Mouse (Mus musculus) ovary, postnatal 14 days (tissue): ENCODE data around the gene Dicer1.
"Not testable (repeated sequence)": the region's sequence is repeated elsewhere in the genome, so short reads cannot be mapped to it uniquely, and the experiment has no call there.

Experiments used
- DNase-seq: peaks from one replicate; pipeline ENCODE4 v3.0.0; 2022; ENCODE audit warnings: low spot score

Gene Dicer1

DNA sequence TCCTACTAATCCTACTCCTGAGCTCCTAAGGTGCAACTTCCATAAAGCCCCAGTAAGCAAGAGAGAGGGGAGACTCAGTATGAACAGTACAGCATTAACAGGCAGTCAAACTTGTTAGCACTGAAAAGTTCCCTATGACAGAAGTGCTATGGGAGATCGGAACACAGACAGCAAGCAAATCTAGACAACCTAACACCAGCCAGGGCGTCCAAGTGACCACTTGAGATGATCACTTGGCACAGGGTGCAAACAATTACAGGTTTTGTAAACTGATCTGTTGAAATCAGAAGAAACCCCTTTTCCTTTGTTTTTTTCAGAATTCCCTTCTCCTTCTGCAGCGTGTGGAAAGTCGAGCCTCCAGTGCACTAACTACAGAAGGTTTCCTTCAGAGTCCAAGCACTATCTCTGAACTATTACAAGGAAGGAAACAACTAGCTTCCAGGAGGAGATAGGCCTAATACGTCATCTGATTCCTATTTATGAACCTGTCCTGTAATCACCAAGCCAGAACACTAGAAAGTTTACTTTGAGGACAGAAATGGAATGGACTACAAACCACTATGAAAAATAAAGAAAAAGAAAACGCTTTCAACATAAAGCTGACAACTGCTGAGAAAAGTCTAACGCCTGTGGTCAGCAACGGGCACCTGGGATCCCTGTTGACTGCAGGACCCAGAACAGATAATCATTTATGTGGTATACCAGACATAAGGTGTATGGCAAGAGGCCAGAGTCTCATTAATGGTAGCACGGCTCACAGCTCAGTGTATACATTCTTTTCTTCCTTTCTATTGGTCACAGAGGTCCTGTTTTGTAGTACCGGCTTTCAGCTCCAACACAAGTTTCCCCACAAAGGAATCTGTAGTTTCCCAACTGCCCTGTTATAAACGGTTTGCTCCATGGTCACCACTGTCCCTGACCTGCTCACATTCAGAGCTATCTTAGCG, 10.6 kb downstream of the Dicer1 start:
- DNase-seq: no peak

DNA sequence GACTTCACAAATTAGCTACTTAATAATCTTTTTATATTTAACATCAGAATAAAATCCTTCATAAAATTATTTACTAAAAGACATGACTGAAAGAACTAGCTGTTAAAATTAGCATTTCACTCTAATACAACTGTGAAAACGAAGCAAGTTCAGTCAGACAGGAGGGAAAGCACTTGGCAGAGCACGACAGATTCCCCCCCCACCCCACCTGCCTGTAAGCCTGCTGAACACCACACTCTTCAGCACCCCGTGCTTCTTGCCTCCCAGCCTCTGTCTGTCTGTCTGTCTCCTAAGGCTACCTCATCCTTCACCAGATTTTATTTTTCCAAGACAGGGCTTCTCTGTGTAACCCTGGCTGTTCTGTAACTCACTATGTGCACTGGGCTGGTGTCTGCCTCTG, 12.8 kb downstream of the Dicer1 start:
- no peak for DNase-seq

DNA sequence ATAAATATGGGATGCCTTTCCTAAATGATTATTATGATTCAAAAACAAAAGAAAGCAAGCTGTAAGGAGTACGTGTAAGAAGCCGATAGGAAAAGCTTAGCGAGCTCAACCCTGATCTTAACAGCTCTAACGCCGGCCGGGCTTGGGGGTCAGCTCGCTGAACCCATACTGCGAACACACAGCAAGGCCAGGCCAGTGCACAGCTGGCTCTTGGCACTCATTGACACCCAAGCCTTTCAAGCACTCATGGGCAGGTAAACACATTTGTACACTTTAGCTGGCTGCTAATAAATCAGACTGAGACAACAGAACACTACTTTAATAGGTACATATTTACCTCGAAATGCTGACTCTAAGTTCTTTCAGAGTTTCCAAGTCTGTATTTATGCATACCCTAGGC, 13.3 kb downstream of the Dicer1 start:
- no peak for DNase-seq

DNA sequence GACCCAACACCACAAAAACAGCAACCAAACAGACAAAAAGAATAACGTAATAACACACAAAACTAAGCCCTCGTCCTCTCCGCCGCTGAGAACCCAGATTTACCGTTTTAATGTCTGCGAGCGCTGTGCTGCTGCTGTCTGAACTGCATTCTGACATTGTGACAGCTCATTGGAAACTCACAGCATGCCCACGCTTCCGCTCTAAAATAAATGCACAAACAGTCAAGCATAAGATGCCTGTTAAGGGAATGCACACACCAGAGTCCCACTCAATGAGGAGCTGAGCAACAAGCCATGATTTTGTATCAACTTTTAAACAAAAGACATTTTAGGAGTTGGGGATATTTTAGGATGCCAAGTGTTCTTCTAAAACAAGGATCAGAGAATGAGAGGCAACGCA, 14.1 kb downstream of the Dicer1 start:
- no peak for DNase-seq

DNA sequence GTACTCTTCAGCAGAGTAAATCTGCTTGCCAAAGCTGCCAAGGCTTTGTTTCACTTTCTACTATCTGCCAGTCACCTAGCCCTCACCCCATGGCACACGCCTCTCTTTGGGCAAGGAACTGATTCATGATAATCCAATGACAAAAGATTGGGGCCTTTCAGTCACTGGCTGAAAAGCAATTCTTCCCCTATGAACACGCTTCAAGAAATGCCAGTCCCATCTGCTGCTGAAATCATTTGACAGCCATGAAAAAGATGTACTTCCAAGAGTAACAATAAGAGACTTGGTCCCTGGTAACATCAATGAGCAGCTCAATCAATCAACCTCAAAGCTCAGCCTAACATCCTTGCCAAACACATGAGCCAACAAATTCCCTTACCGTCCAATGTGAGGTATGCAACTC, 15.8 kb downstream of the Dicer1 start:
- DNase-seq: no peak

DNA sequence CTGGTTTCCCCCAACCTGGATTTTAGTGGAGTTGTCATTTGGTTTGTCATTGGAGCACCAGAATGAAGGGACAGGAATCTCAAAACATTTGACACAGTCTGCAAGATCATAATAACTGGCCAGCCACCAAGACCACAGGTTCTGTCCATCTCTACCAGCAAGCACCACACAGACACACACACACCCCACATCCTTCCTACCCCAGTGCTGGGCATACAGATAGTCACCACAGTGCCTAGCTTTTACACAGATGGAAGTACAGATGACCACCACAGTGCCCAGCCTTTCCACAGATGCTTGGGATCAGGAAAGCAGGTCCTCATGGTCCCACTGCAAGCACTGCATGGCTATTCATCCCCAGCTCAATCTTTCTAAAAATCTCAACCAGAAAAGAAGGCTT, 18.6 kb downstream of the Dicer1 start:
- DNase-seq: no peak

DNA sequence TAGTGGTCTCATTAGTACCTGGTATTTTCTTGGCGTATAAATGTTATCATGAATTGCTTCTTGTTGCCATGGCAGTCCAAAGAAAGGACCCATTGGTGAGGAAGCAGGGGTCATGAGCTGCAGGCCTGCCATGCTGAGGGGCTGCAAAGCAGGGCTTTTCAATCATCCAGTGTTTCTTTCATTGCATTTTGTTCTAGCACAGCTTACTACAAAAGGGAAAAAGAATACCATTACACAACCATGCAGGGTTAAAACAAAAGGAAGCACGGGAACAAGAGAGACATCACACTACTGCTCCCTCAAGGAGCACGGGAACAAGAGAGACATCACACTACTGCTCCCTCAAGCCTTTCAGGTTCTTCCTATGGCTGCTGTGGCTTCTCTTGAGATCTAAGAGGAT, 20.0 kb downstream of the Dicer1 start:
- no peak for DNase-seq

DNA sequence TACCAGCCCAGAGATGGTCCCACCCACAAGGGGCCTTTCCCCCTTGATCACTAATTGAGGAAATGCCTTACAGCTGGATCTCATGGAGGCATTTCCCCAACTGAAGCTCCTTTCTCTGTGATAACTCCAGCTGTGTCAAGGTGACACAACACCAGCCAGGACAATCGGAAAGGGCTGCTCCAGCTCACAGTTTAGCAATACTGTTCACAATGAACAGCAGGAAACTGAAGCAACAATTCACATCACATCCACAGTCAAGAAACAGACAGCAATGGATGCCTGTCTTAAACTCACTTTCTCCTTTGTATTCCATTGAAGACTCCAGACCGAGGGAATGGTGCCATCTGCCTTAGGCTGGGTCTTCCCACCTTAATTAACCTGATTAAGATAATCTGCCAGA, 25.3 kb downstream of the Dicer1 start:
- DNase-seq: not testable (repeated sequence)

DNA sequence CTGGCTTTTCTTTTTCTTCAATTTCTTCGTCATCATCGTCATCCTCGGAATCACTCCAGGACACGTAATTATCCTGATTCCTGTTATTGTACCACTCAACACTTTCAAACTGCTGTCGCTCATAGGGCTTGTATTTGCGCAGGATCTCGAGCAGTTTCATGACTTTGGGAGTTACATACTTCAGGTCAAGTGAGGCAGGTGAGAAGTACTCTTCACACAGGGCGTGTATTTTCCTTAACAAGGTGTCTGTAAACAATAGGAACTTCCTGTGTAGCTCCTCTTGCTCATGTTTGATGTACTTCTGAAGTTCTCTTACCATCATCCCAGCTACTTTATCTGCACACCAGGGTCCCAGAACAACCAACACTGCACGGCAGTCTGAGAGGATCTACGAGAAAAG, 29.7 kb downstream of the Dicer1 start:
- DNase-seq: no peak

DNA sequence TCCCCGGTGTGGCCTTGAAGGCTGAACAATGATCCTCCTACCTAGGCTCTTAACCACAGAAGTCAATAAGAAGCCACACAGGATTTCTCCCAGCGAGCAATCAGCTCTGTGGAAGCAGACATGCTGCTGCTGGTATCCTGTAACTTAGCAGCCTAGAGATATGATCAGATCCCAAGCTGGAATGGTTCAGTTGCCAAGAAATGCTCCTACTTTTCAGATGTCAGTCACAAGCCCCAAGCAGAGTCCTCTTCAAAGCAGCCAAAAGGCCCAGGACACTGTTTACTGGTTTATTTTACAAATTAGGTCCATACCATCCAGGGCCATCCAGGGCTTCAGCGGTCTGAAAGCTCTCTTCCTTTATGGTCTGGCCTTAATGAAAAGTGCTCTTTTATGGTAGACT, 30.7 kb downstream of the Dicer1 start:
- DNase-seq: no peak

DNA sequence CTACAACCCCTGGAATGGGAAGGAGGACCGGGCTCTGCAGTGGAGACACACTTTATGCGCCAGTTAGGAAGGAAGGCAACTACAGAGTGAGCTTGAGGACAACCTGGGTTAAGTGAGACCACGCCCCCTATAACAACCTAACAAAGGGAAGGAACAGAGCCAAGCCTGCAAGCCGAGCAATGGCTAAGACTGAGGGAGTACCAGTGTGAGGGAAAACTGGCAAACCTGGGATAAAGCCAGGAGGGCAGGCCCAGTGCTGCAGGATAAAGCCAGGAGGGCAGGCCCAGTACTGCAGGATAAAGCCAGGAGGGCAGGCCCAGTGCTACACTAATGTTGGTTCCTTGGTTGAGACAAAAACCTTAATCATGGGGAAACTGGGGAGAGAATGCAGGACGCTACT, 32.8 kb downstream of the Dicer1 start:
- DNase-seq: peak; percentile 21

DNA sequence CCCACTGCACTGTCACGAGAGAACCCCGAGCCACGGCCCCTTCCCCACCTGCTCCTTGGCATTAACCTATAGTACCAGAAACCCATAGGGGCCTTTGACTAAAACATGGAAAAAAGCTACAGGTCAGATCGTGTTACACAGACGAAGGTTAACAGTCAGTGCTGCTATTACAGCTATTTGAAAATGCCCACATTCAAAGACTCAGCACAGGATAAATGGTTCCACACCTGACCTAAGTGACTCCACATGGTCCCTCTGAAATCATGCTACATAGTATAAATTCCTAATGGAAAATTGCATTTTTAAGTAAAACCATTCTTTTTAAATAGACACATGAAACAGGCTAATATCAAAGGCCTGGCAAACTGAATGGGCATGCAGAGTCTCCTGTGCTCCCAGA, 35.3 kb downstream of the Dicer1 start:
- DNase-seq: no peak

DNA sequence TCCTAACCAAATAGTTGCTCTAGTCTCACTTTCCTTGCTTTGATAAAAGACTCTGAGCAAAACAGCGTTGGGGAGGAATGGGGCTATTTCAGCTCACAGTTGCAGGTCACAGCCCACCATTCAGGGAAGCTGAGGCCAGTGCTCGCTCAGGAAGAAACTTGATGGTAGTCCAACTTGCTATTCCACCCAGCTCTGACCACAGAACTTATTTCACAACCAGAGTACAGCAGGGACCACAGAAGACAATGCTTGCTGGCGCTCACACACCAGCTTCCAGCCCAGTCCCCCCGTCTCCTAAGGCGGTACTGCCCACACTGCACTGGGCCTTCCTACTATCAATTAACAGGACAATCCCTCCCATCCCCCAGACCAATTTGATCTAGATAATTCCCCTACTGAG, 36.3 kb downstream of the Dicer1 start:
- DNase-seq: no peak

DNA sequence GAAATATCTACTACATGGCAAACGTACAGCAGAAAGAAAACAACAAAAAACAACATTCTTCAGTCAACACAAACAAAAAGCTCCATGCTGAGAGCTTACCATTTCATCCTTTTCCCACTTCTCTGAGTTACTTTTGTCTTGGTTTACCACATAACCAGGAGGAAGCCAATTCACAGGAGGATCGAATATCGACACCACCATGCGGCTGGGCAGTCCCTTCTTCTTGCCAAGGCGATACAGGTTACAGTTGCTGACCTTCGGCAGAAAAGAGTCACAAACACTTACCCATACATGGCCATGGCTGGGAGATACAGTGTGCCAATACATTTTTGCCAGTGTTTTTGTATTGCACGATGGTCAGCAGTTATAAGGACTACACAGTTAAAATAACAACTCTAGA, 51.5 kb downstream of the Dicer1 start:
- DNase-seq: no peak

DNA sequence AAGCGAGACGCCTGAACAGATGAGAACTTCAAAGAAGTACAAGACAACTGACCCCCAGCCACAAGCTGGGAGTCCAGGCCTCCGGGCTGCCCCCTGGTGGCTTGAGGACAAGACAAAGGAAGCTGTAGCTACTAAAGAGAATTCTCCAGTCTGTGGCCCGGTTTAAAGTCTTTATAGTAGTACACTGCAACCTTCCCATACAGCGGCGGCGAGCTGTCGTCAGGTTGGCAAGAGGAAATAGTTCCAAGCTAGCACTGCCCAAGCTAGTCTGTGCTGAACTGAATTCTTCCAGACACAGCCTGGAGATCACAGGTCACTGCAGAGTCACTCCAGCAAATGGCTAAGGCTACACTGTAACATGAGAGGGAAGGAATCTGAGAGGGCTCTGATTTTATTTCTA, 52.0 kb downstream of the Dicer1 start:
- peak; percentile 55 for DNase-seq

DNA sequence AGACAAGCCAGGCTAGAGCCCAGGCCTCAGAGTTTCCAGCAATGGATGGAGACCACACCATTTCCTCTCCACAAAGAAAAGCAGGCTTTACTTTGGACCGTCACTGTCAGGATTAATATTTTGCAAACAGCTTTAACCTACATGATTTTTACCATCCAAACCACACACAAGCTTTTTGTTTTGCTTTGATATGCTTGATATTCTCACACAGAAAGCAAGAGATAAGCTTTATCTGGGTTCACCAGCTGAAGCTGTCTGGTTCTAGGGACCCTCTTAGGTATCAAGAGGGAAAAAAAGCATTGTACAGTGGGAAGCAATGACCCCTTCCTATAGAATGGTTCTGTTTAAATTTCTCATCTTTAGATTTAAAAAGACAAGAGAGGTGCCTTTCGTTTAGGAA, 56.2 kb downstream of the Dicer1 start:
- no peak for DNase-seq

DNA sequence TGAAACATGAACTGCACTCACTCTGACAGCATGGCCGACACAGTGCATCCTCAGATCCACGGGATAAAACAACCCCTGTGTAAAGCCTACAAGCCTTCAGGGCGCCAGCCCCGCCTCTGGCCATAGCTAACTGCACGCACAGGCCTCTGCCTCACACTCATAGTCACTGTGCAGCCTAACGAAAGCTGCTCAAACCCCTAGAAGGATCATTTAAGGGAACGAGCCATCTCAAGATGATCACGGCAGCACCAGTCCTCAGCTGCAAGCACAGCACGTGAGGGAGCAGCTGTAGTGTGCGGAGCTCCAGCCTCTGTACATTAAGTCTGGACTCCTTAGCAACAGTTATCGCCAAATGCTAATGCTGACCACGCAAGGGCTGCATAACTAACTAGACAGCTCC, 58.9 kb downstream of the Dicer1 start:
- DNase-seq: no peak

DNA sequence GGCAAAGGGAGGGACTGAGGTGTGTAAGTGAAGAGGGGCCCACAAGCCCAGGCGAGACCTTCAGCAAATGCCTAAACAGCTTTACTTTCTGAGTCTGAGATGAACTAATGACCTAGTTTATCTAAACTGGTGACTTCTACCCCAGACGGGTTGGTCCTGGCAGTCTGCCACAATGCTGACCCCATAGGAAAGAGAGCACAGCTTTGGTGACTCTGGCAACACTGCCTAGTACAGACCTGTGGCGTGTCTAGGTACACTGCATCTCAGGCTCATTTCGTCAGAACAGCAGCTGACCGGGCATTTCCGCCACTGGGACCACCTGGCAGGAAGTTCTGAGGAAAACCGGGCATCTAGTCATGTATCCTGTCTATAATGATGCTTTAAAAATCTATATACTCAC, 61.3 kb downstream of the Dicer1 start:
- no peak for DNase-seq

DNA sequence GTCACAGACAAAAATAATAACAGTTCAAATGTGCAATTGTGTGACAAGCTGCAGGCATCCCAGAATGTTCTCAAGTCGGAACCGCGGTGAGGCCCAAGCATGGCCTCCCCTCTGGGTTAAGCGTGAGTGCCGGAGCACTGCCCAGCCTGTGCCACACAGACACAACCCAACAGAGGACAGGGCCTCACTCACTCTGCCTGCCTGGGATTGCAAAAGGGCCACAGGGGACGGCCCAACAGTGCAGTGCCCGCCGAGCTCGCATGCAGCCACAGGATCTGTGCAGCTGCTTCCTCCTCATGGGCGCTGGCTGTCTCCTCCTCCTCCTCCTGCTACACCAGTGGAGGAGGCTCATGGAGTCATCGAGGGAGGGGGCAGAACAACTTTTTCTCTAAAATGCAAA, 62.9 kb downstream of the Dicer1 start:
- no peak for DNase-seq

DNA sequence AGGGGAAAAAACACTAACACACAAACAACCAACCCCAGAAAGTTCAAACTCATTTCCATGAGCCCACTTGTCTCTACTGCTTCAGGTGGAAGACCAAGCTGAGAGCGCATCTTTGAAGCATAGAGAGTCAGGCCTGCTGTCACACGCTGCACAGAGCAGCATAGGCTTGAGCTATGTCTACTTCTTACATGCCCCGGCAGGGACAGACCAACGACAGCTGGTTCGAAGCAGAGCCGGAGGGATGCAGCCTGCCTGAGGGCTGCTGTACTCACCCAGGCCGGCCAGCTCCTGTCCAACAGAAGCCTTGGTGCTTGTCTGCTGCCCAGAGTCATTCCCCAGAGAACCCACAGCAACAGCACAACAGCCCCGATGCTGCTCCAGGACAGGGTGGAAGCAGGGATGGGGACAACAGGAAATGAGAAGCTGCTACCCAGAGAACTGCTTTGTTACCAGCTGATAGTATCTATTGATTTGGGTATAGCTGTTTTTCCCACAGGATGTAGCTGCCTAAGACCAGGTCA, 67.3 kb downstream of the Dicer1 start:
- no peak for DNase-seq

DNA sequence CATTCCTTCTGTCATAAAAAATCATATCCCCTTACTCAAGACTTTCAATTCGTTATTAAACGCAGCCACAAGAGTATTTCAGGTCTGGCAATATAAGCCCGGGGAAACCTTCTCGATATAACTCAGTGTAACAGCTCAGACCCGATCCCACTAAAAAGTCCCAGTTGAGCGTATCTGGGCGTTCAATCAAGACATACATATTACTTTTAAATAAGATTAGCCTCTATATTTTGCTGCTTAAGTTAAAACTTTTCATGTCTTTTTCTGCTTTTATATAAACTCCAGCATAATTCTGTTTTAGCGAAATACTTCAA, 72.0 kb downstream of the Dicer1 start:
- DNase-seq: no peak

DNA sequence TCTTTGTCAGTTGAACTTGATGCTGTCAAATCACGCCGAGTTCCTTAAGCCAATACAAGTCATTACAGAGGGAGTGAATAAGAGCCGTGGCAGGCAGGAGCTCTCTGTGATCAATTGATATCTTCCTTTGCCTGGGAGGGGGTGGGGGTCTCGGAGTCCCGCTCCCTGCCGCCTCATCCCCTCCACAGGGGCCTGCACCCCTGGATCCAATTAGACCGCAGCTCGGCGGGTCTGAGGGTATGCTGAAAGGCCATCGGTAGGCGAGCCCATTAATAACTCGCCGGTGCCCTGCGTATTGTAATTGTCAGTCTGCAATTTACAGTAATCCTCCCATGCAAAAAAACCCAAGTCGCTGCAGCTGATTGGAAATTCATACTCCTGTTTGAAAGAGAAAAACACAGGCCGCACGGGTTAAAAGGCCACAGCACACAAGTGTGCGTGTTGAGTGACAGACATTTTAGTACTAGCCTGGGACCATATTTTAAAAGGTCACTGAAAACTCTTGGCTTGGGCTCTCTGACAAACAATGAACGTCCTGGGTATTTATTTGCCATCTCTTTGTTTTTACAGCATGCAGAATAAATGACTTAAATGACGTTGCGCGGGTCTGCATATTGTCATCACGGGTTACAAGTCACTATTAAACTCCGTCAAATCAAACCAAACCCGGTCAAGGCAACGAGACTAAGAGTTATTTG, 72.5 kb downstream of the Dicer1 start:
- no peak for DNase-seq

DNA sequence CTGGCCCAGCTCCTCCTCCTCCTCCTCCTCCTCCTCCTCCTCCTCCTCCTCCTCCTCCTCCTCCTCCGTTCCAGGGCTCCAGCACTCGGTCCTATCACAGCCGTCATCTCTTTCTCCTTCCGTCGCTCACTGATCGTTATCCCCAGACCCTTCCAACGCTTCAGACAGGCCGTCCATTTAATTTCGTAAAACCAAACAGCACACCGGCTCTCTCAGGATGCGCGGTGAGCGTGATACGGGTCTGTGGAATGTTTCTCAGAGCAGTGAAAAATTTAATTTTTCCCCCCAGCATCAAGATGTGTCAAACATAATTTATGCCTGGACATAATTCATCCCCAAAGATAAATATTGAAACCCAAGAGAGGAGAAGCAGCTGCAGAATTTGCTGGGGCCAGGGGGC, 73.3 kb downstream of the Dicer1 start:
- no peak for DNase-seq
